Mouse (Mus musculus) c-Kit-positive CD71-negative TER-119-negative erythroid progenitor cells, embryonic 14.5 days (primary cell): Measurements from ENCODE around the gene G3bp1.

ENCODE experiments used
- DNase-seq: peaks from one replicate; pipeline ENCODE4 v3.0.0-alpha.2; 2013; ENCODE audit warnings: low read depth

G3bp1 gene

GRCm38 (mm10) chr11:55465177-55465576 is 4.3 kb upstream of the G3bp1 start:
- DNase-seq, result no peak

- DNase-seq, result no peak
Measured at GRCm38 (mm10) chr11:55468012-55468411, 1.5 kb upstream of the G3bp1 start.

- no peak for DNase-seq
Measured at GRCm38 (mm10) chr11:55468611-55469047, 856 bp upstream of the G3bp1 start.

GRCm38 (mm10) chr11:55469923-55470691 is 622 bp downstream of the G3bp1 start:
- DNase-seq, result no peak

- no peak for DNase-seq
Measured at GRCm38 (mm10) chr11:55470761-55471160, 1.3 kb downstream of the G3bp1 start.

- no peak for DNase-seq
Measured at GRCm38 (mm10) chr11:55471467-55471866, 2.0 kb downstream of the G3bp1 start.

- DNase-seq, result no peak
Measured at GRCm38 (mm10) chr11:55473219-55473618, 3.7 kb downstream of the G3bp1 start.

GRCm38 (mm10) chr11:55485443-55485842 is 16.0 kb downstream of the G3bp1 start:
- no peak for DNase-seq

GRCm38 (mm10) chr11:55496158-55496557 is 26.7 kb downstream of the G3bp1 start:
- no peak for DNase-seq

GRCm38 (mm10) chr11:55497885-55498284 is 28.4 kb downstream of the G3bp1 start:
- peak; percentile 38 for DNase-seq

- DNase-seq, result no peak
Measured at GRCm38 (mm10) chr11:55501955-55502531, 32.6 kb downstream of the G3bp1 start.

GRCm38 (mm10) chr11:55502886-55503285 is 33.4 kb downstream of the G3bp1 start:
- DNase-seq, result no peak

- DNase-seq, result no peak
Measured at GRCm38 (mm10) chr11:55505485-55505884, 36.0 kb downstream of the G3bp1 start.

GRCm38 (mm10) chr11:55511374-55511773 is 41.9 kb downstream of the G3bp1 start:
- DNase-seq, result no peak

- DNase-seq, result no peak
Measured at GRCm38 (mm10) chr11:55517666-55518065, 48.2 kb downstream of the G3bp1 start.

GRCm38 (mm10) chr11:55518806-55519674 is 49.6 kb downstream of the G3bp1 start:
- DNase-seq, result peak; percentile 34

- peak; percentile 8 for DNase-seq
Measured at GRCm38 (mm10) chr11:55530741-55531140, 61.3 kb downstream of the G3bp1 start.

- DNase-seq, result no peak
Measured at GRCm38 (mm10) chr11:55533378-55533777, 63.9 kb downstream of the G3bp1 start.

- DNase-seq, result no peak
Measured at GRCm38 (mm10) chr11:55534766-55535165, 65.3 kb downstream of the G3bp1 start.

- no peak for DNase-seq
Measured at GRCm38 (mm10) chr11:55542128-55542527, 72.6 kb downstream of the G3bp1 start.

- no peak for DNase-seq
Measured at GRCm38 (mm10) chr11:55542671-55543070, 73.2 kb downstream of the G3bp1 start.

- no peak for DNase-seq
Measured at GRCm38 (mm10) chr11:55545690-55546089, 76.2 kb downstream of the G3bp1 start.
